Mouse (Mus musculus) T-cell, adult 2 months (primary cell): ENCODE data around the gene Poglut1.

Experiments
- DNase-seq: peaks from one replicate; pipeline ENCODE4 v3.0.0; 2022; ENCODE audit warnings: low spot score

Poglut1 gene

DNA sequence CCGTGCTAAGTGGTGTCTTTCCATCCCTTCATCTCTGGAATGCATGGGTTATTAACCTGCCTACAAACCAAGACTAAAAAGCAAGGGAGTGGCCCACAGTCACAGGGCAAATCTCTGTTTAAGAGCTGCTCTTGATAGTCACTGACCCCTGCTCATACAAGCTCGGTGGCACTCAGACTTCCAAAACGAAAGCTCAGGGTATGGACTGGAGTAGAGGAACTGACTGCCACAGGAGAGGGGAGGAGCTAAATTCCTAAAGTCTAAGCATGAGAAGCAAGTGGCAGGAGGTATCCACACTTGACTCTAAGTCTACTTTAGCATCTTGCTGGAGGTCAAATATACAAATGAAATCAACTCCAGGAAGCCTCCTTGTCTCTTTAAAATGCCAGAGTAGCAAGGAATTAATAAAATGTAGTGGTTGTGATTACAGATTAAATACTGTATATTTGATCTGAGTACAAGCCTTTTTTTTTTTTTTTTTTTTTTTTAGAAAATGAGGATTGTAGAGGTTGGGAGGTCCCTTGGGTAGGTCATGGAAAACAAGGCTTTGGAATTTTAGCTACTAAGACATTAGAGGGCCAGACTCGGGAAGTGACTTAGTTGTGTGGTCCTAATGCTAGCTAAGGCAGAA, 74.3 kb downstream of the Poglut1 start:
- DNase-seq, result no peak
